Mouse (Mus musculus) megakaryocyte-erythroid progenitor cell, adult 5-6 weeks (primary cell): ENCODE results near the gene Psap. TPM values are rescaled to one million over a fixed set of nuclear protein-coding genes. Genes with fewer than 3 reads are reported as not detected.

Source experiments
- ATAC-seq: replicated peaks from 2 replicates; pipeline ENCODE4 v1.8.0; 2016; ENCODE audit warnings: mild to moderate bottlenecking, inconsistent platforms; ENCODE audit not compliant: severe bottlenecking, poor library complexity, low FRiP score, low TSS enrichment
- total RNA-seq, 2 experiments: library from RNA; stranded (forward) in 1 of 2; stranded (reverse) in 1 of 2; fragments of 200-1000, 215-1000 nt in 1 of 2; fragments of >200 nt in 1 of 2; fragmentation: Nextera tagmentation in 1 of 2; gene quantifications; 2 replicates each; pipeline ENCODE4 v1.2.3; 2014 to 2017

Gene Psap
- total RNA-seq, 2 experiments from 2014 or later, result 82.8 to 84.3 TPM

GRCm38 (mm10) chr10:60285183-60285582 lies 7.8 kb downstream of the Psap start:
- no peak for ATAC-seq

GRCm38 (mm10) chr10:60285676-60286372 lies 8.4 kb downstream of the Psap start:
- no peak for ATAC-seq

- no peak for ATAC-seq
These were observed 9.1 kb downstream of the Psap start for GRCm38 (mm10) chr10:60286546-60286945.

GRCm38 (mm10) chr10:60287161-60287560 lies 9.7 kb downstream of the Psap start:
- no peak for ATAC-seq

- ATAC-seq, result no peak
These were observed 10.3 kb downstream of the Psap start for GRCm38 (mm10) chr10:60287726-60288125.

- peak; percentile 44; the same call in 1 of the 2 replicates for ATAC-seq
These were observed 11.8 kb downstream of the Psap start for GRCm38 (mm10) chr10:60289216-60289615.

GRCm38 (mm10) chr10:60290026-60290738 lies 12.8 kb downstream of the Psap start:
- peak; percentile 39; the same call in 1 of the 2 replicates for ATAC-seq

GRCm38 (mm10) chr10:60290739-60291110 lies 13.3 kb downstream of the Psap start:
- no peak for ATAC-seq

GRCm38 (mm10) chr10:60292209-60292608 lies 14.8 kb downstream of the Psap start:
- ATAC-seq, result no peak

- ATAC-seq, result no peak
These were observed 17.2 kb downstream of the Psap start for GRCm38 (mm10) chr10:60294621-60295020.

- no peak for ATAC-seq
These were observed 17.9 kb downstream of the Psap start for GRCm38 (mm10) chr10:60295356-60295755.

- ATAC-seq, result no peak
These were observed 18.6 kb downstream of the Psap start for GRCm38 (mm10) chr10:60296027-60296426.

- no peak for ATAC-seq
These were observed 22.2 kb downstream of the Psap start for GRCm38 (mm10) chr10:60299636-60300035.

- no peak for ATAC-seq
These were observed 26.0 kb downstream of the Psap start for GRCm38 (mm10) chr10:60303419-60303818.

GRCm38 (mm10) chr10:60304854-60305628 lies 27.6 kb downstream of the Psap start:
- peak; percentile 88 for ATAC-seq

GRCm38 (mm10) chr10:60310629-60311028 lies 33.2 kb downstream of the Psap start:
- no peak for ATAC-seq

GRCm38 (mm10) chr10:60313606-60314005 lies 36.2 kb downstream of the Psap start:
- ATAC-seq, result no peak

GRCm38 (mm10) chr10:60316166-60316565 lies 38.7 kb downstream of the Psap start:
- no peak for ATAC-seq

GRCm38 (mm10) chr10:60328963-60329650 lies 51.7 kb downstream of the Psap start:
- peak; percentile 22; the same call in 1 of the 2 replicates for ATAC-seq

- peak; percentile 47; the same call in 1 of the 2 replicates for ATAC-seq
These were observed 57.2 kb downstream of the Psap start for GRCm38 (mm10) chr10:60334583-60334982.
